In the genomic region with DNA sequence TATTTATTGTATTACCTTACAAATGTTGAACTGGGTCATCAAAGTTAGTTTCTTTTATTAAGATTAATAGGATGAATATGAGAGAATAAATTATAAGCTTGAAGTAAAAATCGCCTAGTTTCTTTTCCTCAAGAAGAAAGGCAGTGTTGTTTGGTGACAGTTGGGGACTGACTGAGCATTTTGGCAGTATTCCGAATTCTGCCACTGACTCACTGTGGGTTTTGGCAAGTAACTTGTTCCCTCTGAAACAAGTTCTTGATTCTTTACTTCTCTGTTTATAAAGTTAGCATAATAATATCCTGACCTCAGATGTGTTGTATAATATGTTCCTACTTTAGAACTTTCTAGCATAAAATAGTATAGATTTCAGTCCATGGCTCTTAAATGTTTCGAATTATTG, we compare ENCODE assay signal across 11 mouse cellular contexts. TPM values are rescaled to one million over a fixed set of nuclear protein-coding genes. Genes with fewer than 3 reads are reported as not detected.
DNase-seq lines count a peak whose midpoint lies in the region; ATAC-seq and TF ChIP-seq lines count a peak whose summit lies in the region.
"Had no signal": no experiment of that assay in that cellular context is flagged by ENCODE, and none has a peak within 500 bp of the region (broad histone marks: within the 10 kb centered on the region; RNA-seq: fewer than 3 reads in every experiment).

No protein-coding gene starts in this region.

- H3K36me3 ChIP-seq in liver, adult 2 months (ENCODE audit: control insufficient read depth, insufficient read depth, low read length): no peaks in the 10 kb centered on the region
- H3K36me3 ChIP-seq in liver, postnatal 0 days (replicated peaks; ENCODE audit: insufficient read depth, low read length): 0 out of 2 replicates have a peak, but pooled peaks cover 2% of the 10 kb centered on the region
- H3K36me3 ChIP-seq in neural tube, embryonic 15.5 days: peaks cover 32% of the 10 kb centered on the region

- no peak overlapping the region for H3K9ac ChIP-seq in liver, adult 2 months (ENCODE audit: low read depth, low read length)
- no peak overlapping the region for H3K9ac ChIP-seq in liver, postnatal 0 days (replicated peaks)
- H3K9ac ChIP-seq in neural tube, embryonic 15.5 days (replicated peaks): no peak overlapping the region
- H3K9ac ChIP-seq: heart, embryonic 13.5 days; liver, embryonic 14.5 days had no signal

- no peak for ATAC-seq in liver, postnatal 0 days
- ATAC-seq in megakaryocyte progenitor cell, adult 5-6 weeks (replicated peaks; ENCODE audit: poor library complexity): peak; percentile 92
- ATAC-seq in neural tube, embryonic 15.5 days (ENCODE audit: low FRiP score): no peak; the same call in 1 of the 2 replicates

- no peak overlapping the region for H3K27ac ChIP-seq in liver, adult 2 months (replicated peaks; ENCODE audit: insufficient read depth, low read depth, low read length)
- H3K27ac ChIP-seq in liver, postnatal 0 days (ENCODE audit: low read depth): no peak overlapping the region
- H3K27ac ChIP-seq in neural tube, embryonic 15.5 days (replicated peaks): no peak overlapping the region
- H3K27ac ChIP-seq: heart, embryonic 13.5 days; liver, embryonic 14.5 days had no signal

- no peaks in the 10 kb centered on the region for H3K9me3 ChIP-seq in liver, postnatal 0 days (ENCODE audit: low read length)
- no peaks in the 10 kb centered on the region for H3K9me3 ChIP-seq in neural tube, embryonic 15.5 days (replicated peaks)
- H3K9me3 ChIP-seq: heart, embryonic 13.5 days had no signal

- H3K79me2 ChIP-seq in liver, adult 2 months (ENCODE audit: control insufficient read depth, insufficient read depth, low read length): no peaks in the 10 kb centered on the region

- 74% methylated on average over 3 of the region's 3 CpGs for WGBS in liver, adult 2 months
- WGBS in liver, postnatal 0 days (ENCODE audit: insufficient replicate concordance): 76% methylated on average over 3 of the region's 3 CpGs
- WGBS in neural tube, embryonic 15.5 days: 85% methylated on average over 3 of the region's 3 CpGs

- H3K4me1 ChIP-seq in liver, adult 2 months (ENCODE audit: control insufficient read depth, insufficient read depth, low read length): no peaks in the 10 kb centered on the region
- no peaks in the 10 kb centered on the region for H3K4me1 ChIP-seq in liver, postnatal 0 days (ENCODE audit: insufficient read depth)
- no peaks in the 10 kb centered on the region for H3K4me1 ChIP-seq in neural tube, embryonic 15.5 days
- H3K4me1 ChIP-seq: heart, embryonic 13.5 days had no signal

- H3K27me3 ChIP-seq in liver, adult 2 months (ENCODE audit: control insufficient read depth, insufficient read depth, low read length): no peaks in the 10 kb centered on the region
- no peaks in the 10 kb centered on the region for H3K27me3 ChIP-seq in liver, postnatal 0 days (ENCODE audit: insufficient read depth, low read length)
- H3K27me3 ChIP-seq in neural tube, embryonic 15.5 days (replicated peaks): no peaks in the 10 kb centered on the region
- H3K27me3 ChIP-seq: heart, embryonic 13.5 days had no signal

- TF ChIP-seq CTCF in liver, adult 2 months (IDR thresholded peaks at IDR 0.05; ENCODE audit: low read depth, low read length): no peak
- no peak for TF ChIP-seq CTCF in liver, postnatal 0 days (IDR thresholded peaks at IDR 0.05; ENCODE audit: low read depth)

- TF ChIP-seq EP300 in liver, postnatal 0 days (IDR thresholded peaks at IDR 0.05; ENCODE audit: low read depth): no peak

- peak; percentile 39 for DNase-seq in liver, adult 2 months (ENCODE audit: extremely low read depth, low read depth, low spot score)
- DNase-seq in liver, postnatal 0 days: no peak
- DNase-seq in cerebellum, adult 11-12 months: peak; percentile 34
- DNase-seq in layer of hippocampus, adult 18-20 months (ENCODE audit: low spot score in 2 of 2): peak; percentile 64 to 79
- no peak for DNase-seq in kidney, adult 11 months
- DNase-seq in ovary, postnatal 10 days (ENCODE audit: low spot score): no peak
- DNase-seq: retina, postnatal 1 day had no signal

- no peak for TF ChIP-seq POLR2A in liver, adult 2 months (IDR thresholded peaks at IDR 0.05; ENCODE audit: extremely low read depth, insufficient read depth, low read length)

- H3K4me3 ChIP-seq in liver, adult 2 months (ENCODE audit: insufficient read depth, low read depth, low read length): no peak overlapping the region
- no peak overlapping the region for H3K4me3 ChIP-seq in liver, postnatal 0 days (ENCODE audit: low read depth, low read length)
- no peak overlapping the region for H3K4me3 ChIP-seq in neural tube, embryonic 15.5 days (replicated peaks)
- H3K4me3 ChIP-seq: heart, embryonic 13.5 days had no signal

- no peak overlapping the region for H3K4me2 ChIP-seq in liver, postnatal 0 days (ENCODE audit: low read depth, low read length)
- H3K4me2 ChIP-seq in neural tube, embryonic 15.5 days: no peak overlapping the region
- H3K4me2 ChIP-seq: heart, embryonic 13.5 days had no signal

RNA-seq across cellular contexts. Expression of gene Ccdc88a, which starts 55.3 kb away (rescaled TPM):
- 1.7 and 1.8 TPM in 2 replicates for total RNA-seq in liver, adult 2 months (2014; rRNA removed)
- 0.09 and 0.10 TPM in 2 replicates for polyA plus RNA-seq in liver, adult 2 months (2012; rRNA removed)
- 3.0 and 3.3 TPM in 2 replicates for polyA plus RNA-seq in liver, postnatal 0 days (2015; fragmentation: Nextera tagmentation; extraction: Ambion mirVana)
- 10 to 100 TPM; 52.8 to 58.0 TPM for total RNA-seq in layer of hippocampus, adult 18-20 months (2021)
- 30.5 and 32.5 TPM in 2 replicates for total RNA-seq in megakaryocyte progenitor cell, adult 5-6 weeks (2015)
- 30.9 and 40.6 TPM in 2 replicates for total RNA-seq in megakaryocyte progenitor cell, adult 5-6 weeks (2017)
- 79.9 and 88.8 TPM in 2 replicates for polyA plus RNA-seq in neural tube, embryonic 15.5 days (2015; fragmentation: Nextera tagmentation; extraction: Ambion mirVana)

Comparison
In these comparisons a context has a peak if more than half of its experiments do, and no peak if none do; other contexts are left out.
1. DNase-seq: peak in liver, adult 2 months (single experiment), cerebellum, adult 11-12 months (single experiment) and layer of hippocampus, adult 18-20 months (2 of 2); none in liver, postnatal 0 days (single experiment), kidney, adult 11 months (single experiment) and ovary, postnatal 10 days (single experiment).
2. RNA of gene Ccdc88a, which starts 55.3 kb away (total RNA-seq): 52.8 to 58.0 TPM in layer of hippocampus, adult 18-20 months and 30.5 to 40.6 TPM in megakaryocyte progenitor cell, adult 5-6 weeks; 1.7 to 1.8 TPM in liver, adult 2 months; every median in the first group is over 10 times any median in the second.